Mouse (Mus musculus): Measurements from ENCODE around the gene Kiss1r. TPM values are rescaled to one million over a fixed set of nuclear protein-coding genes. Genes with fewer than 3 reads are reported as not detected.

Kiss1r gene
- polyA plus RNA-seq (2012; rRNA removed), result 9.5 and 12.7 TPM in 2 replicates

DNA sequence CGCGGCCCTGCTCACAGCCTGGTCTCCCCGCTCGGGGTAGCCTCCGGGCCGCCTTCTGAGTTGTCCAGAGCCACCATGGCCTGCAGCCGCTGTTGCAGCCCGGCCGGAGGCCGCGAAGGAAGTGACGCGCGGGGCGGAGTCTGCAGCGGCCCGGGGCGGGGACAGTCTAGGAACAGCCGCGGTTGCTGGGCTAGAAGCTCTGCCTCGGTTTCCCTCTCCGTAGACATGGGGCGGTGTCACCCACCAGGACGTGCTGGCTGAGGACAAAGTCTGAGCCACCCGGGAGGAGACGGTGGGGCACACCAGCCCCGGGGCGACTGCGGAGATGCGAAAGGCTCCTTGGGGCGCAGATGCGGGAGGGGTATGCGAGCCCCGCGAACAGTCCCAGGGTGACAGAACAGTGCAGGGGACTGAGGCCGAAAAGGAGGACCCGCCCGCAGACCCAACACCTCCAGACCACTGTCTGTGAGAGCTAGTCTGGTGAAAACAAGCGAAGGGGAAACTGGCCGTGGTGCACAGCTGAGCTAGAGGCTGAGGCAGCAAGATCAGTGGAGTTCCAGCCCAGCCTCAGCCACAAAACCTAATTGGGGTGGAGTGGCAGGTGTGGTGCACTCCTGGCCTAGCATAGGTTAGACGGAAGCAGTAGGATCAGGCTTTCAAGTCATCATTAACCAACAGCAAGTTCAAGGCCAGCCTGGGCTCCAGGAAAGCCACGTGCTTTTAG, at the start of gene Kiss1r:
Gene Kiss1r (plus strand): TSS at position 164 of the 724 bp plus-strand sequence.

GRCm38 (mm10) chr10:79874290-79874862, 42.4 kb upstream of the Kiss1r start, which contains the start of the genes Prtn3 and Plppr3:
Gene Prtn3 (plus strand): TSS chr10:79874476.
Gene Plppr3 (minus strand): TSS chr10:79874634.

GRCm38 (mm10) chr10:79886054-79886453, 30.7 kb upstream of the Kiss1r start, which contains the start of gene Elane:
Gene Elane (plus strand): TSS chr10:79886247.

DNA sequence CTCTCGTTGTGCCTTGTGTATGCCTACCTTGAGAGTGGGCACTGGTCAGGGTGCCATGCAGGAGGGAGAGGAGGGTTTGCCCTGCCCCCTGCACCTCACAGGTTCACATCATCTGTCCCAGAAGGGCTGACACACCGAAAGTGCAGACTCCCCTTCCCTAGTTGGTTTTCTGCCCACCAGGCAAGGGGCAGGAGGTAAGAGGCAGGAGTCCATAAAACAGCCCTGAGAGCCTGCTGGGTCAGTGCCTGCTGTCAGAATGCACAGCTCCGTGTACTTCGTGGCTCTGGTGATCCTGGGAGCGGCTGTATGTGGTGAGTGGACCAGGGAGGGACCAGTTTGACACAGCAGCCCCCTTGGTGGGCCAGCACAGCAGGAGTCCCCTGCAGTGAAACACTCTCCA, 26.1 kb upstream of the Kiss1r start, which contains the start of gene Cfd:
Gene Cfd (plus strand): TSS at position 184 of the 400 bp plus-strand sequence.

DNA sequence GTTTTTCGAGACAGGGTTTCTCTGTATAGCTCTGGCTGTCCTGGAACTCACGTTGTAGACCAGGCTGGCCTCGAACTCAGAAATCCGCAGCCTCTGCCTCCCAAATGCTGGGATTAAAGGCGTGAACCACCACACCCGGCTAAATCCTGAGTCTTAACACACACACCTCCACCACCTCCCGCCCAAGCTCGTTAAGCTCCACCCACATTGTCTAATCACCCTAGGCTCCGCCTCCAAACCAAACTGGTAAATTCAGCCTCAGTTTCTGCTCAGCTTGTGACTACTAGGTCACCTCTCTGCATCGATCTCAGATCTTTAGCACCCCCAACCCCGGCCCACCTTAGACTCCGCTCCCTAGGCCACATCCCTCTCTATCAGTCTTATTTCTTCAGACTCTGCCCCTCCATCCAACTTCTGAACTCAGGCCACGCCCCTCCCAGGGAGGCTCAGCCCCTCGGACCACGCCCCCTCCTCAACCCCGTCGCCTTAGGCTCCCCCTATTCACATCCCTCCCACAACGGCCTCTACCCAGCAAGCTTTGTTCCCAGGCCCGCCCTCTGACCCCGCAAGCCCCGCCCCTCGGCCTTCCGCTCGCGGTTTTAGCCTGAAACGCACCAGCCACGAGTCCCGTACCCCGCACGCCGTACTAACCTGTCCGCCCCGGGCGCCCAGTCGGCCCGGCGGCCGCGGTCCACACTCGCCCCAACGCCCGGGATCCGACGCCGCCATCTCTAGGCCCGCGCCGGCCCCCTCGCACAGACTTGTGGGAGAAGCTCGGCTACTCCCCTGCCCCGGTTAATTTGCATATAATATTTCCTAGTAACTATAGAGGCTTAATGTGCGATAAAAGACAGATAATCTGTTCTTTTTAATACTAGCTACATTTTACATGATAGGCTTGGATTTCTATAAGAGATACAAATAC, 8.3 kb upstream of the Kiss1r start, which contains the start of gene Med16:
Gene Med16 (minus strand): TSS at position 757 of the 925 bp plus-strand sequence.

DNA sequence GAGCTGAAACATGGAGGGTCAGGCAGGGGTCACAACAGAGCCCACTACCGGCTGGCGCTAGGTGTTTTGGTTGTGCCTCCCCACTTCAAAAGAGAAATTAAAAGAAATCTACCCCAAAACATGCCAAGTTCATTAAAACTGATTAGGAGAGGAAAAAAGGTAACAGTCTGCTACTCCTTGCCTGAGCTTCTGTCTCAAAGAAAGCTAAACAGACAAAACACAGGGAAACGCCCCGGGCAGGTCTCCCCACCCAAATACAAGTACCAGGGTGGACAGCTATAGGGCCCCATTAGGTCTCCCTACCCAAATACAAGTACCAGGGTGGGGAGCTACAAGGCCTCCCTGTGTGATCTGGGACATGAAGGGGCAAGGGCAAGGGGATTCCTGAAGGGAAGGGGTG, 6.2 kb upstream of the Kiss1r start, which contains the start of gene Gm26602:
Gene Gm26602 (plus strand): TSS at position 301 of the 400 bp plus-strand sequence.

DNA sequence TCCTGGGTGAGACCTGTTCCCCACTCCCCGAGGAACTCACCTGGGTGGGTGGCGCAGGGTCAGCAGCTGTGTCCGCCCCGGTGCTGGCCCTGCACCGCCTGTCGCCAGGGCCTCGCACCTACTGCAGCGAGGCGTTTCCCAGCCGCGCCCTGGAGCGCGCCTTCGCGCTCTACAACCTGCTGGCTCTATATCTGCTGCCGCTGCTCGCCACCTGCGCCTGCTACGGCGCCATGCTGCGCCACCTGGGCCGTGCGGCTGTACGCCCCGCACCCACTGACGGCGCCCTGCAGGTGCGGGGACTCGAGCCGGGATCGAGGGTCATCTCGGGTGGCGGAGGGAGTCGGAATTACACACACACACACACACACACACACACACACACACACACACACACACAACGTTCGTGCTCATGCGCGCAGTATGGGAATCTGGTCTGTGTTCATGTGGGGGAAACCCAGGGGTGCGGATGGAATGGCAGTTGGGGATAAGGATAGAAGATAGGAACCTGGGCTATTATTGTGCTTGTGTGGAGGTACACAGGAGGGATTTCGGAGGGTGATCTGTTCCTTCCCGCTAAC, 4.3 kb downstream of the Kiss1r start, which contains the start of gene R3hdm4:
Gene R3hdm4 (minus strand): TSS at position 251 of the 578 bp plus-strand sequence.

GRCm38 (mm10) chr10:79926491-79927323, 9.9 kb downstream of the Kiss1r start, which contains the start of gene Arid3a:
Gene Arid3a (plus strand): TSS chr10:79927043.

DNA sequence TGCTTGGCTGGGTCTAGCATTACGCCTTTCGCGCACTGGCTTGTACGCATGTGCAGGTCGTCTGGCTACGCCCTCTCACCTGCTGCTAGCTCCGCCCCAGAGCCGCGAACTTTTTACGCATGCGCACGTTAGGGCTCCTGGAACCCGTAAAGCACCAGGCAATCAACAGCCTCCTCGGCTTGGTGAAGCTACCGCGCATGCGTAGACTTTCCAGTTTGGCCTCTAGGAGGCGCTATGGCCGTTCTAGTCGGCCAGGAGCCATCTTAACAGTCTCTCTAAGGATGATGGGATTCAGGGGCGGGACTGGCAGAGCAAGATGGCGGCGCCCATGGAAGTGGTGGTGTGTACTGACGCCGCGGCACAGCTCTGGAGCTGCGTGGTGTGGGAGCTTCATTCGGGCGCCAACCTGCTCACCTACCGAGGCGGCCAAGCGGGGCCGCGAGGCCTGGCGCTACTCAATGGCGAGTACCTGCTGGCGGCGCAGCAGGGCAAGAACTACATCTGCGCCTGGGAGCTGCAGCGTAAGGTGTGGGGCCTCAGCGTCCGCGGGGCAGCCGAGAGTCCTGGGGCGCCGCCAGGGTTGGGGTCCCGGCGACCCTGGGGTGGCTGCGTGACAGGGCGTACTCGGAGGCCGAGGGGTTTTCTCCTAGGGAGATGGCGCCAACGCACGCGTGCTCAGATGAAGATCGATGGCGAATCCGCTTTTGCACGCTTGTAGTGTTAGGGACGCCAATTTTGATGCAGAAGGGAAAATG, 43.3 kb downstream of the Kiss1r start, which contains the start of gene Wdr18:
Gene Wdr18 (plus strand): TSS at position 306 of the 755 bp plus-strand sequence.

DNA sequence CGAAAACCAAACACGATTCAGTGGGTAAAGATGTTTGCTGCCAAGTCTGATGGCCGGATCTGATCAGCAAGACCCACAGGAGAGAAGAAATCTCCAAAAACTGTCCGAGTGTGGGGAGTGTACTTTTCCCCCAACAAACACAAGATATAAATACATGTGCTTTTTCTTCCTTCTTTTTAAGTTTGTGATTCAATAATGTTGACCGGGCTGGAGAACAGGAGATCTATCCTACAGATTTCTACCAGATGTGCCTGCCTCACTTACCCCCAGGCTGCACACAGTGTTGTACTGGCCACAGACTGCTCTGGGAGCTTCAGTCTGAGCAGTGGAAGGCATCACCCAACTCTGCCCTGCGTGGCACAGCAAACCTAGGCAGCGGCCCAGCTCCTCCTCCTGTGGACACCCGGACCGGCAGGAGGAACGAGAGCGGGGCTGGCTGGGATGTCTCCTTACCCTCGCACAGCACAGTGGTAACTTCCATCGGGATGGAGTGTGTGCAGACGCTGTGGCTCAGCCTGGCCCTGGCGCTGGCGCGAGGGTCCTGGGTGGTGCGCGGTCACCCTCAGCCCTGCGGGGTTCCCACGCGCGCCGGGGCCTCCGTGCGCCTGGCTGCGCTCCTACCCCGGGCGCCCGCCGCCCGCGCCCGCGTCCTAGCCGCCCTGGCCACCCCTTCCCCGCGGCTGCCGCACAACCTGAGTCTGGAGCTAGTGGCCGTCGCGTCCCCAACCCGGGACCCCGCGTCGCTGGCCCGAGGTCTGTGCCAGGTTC, 53.8 kb downstream of the Kiss1r start, which contains the start of gene Grin3b:
Gene Grin3b (plus strand): TSS at position 301 of the 768 bp plus-strand sequence.

Other genes with a start within 250 kb of the Kiss1r start
- gene Tpgs1, start 247.6 kb upstream of the Kiss1r start, polyA plus RNA-seq (2012; rRNA removed), result 105 and 121 TPM in 2 replicates
- 155 and 246 TPM in 2 replicates for gene Cdc34, start 234.8 kb upstream of the Kiss1r start, polyA plus RNA-seq (2012; rRNA removed)
- 0.47 and 0.66 TPM in 2 replicates for gene Gzmm, start 228.0 kb upstream of the Kiss1r start, polyA plus RNA-seq (2012; rRNA removed)
- gene Bsg, start 212.5 kb upstream of the Kiss1r start, polyA plus RNA-seq (2012; rRNA removed), result 1,066 and 1,188 TPM in 2 replicates
- 23.7 and 26.9 TPM in 2 replicates for gene Hcn2, start 200.3 kb upstream of the Kiss1r start, polyA plus RNA-seq (2012; rRNA removed)
- 71.0 and 77.4 TPM in 2 replicates for gene Polrmt, start 170.4 kb upstream of the Kiss1r start, polyA plus RNA-seq (2012; rRNA removed)
- 0.13 TPM in 1 of 2 replicates, not detected in the other for gene Fgf22, start 161.9 kb upstream of the Kiss1r start, polyA plus RNA-seq (2012; rRNA removed)
- 192 and 253 TPM in 2 replicates for gene Rnf126, start 150.0 kb upstream of the Kiss1r start, polyA plus RNA-seq (2012; rRNA removed)
- gene Fstl3, start 139.7 kb upstream of the Kiss1r start, polyA plus RNA-seq (2012; rRNA removed), result 42.9 and 43.6 TPM in 2 replicates
- gene Prss57, start 126.0 kb upstream of the Kiss1r start, polyA plus RNA-seq (2012; rRNA removed), result 0.06 and 0.23 TPM in 2 replicates
- gene Palm, start 123.4 kb upstream of the Kiss1r start, polyA plus RNA-seq (2012; rRNA removed), result 35.1 and 37.1 TPM in 2 replicates
- 267 and 317 TPM in 2 replicates for gene Misp, start 96.0 kb upstream of the Kiss1r start, polyA plus RNA-seq (2012; rRNA removed)
- 273 and 314 TPM in 2 replicates for gene Ptbp1, start 62.5 kb upstream of the Kiss1r start, polyA plus RNA-seq (2012; rRNA removed)
- gene Prtn3, start 42.5 kb upstream of the Kiss1r start, polyA plus RNA-seq (2012; rRNA removed), result 2.2 and 2.6 TPM in 2 replicates
- gene Plppr3, start 42.3 kb upstream of the Kiss1r start, polyA plus RNA-seq (2012; rRNA removed), result 4.2 and 6.4 TPM in 2 replicates
- gene Elane, start 30.7 kb upstream of the Kiss1r start, polyA plus RNA-seq (2012; rRNA removed), result 0.15 TPM in 1 of 2 replicates, not detected in the other
- 295 and 596 TPM in 2 replicates for gene Cfd, start 26.1 kb upstream of the Kiss1r start, polyA plus RNA-seq (2012; rRNA removed)
- gene Med16, start 8.0 kb upstream of the Kiss1r start, polyA plus RNA-seq (2012; rRNA removed), result 82.9 and 84.0 TPM in 2 replicates
- gene Gm26602, start 6.1 kb upstream of the Kiss1r start, polyA plus RNA-seq (2012; rRNA removed), result not detected in 2 replicates
- gene R3hdm4, start 4.2 kb downstream of the Kiss1r start, polyA plus RNA-seq (2012; rRNA removed), result 358 and 384 TPM in 2 replicates
- 7.1 and 9.2 TPM in 2 replicates for gene Arid3a, start 10.1 kb downstream of the Kiss1r start, polyA plus RNA-seq (2012; rRNA removed)
- gene Wdr18, start 43.2 kb downstream of the Kiss1r start, polyA plus RNA-seq (2012; rRNA removed), result 43.3 and 45.7 TPM in 2 replicates
- not detected in 2 replicates for gene Grin3b, start 53.7 kb downstream of the Kiss1r start, polyA plus RNA-seq (2012; rRNA removed)
- 384 and 485 TPM in 2 replicates for gene Tmem259, start 67.4 kb downstream of the Kiss1r start, polyA plus RNA-seq (2012; rRNA removed)
- gene Cnn2, start 71.6 kb downstream of the Kiss1r start, polyA plus RNA-seq (2012; rRNA removed), result 79.8 and 98.8 TPM in 2 replicates
- gene Abca7, start 79.5 kb downstream of the Kiss1r start, polyA plus RNA-seq (2012; rRNA removed), result 40.3 and 43.6 TPM in 2 replicates
- 24.6 and 25.0 TPM in 2 replicates for gene Arhgap45, start 99.7 kb downstream of the Kiss1r start, polyA plus RNA-seq (2012; rRNA removed)
- 179 and 185 TPM in 2 replicates for gene Polr2e, start 122.8 kb downstream of the Kiss1r start, polyA plus RNA-seq (2012; rRNA removed)
- gene Gpx4, start 130.2 kb downstream of the Kiss1r start, polyA plus RNA-seq (2012; rRNA removed), result 332 and 514 TPM in 2 replicates
- 82.3 and 100 TPM in 2 replicates for gene Sbno2, start 188.6 kb downstream of the Kiss1r start, polyA plus RNA-seq (2012; rRNA removed)
- gene Stk11, start 198.8 kb downstream of the Kiss1r start, polyA plus RNA-seq (2012; rRNA removed), result 125 and 133 TPM in 2 replicates
- gene Atp5d, start 221.7 kb downstream of the Kiss1r start, polyA plus RNA-seq (2012; rRNA removed), result 2,828 and 3,041 TPM in 2 replicates
- 14.1 and 17.1 TPM in 2 replicates for gene Cbarp, start 223.9 kb downstream of the Kiss1r start, polyA plus RNA-seq (2012; rRNA removed)
- 174 and 187 TPM in 2 replicates for gene Midn, start 231.3 kb downstream of the Kiss1r start, polyA plus RNA-seq (2012; rRNA removed)
- 98.7 and 100 TPM in 2 replicates for gene Cirbp, start 249.0 kb downstream of the Kiss1r start, polyA plus RNA-seq (2012; rRNA removed)

All from colon, adult 2 months (tissue).